Mouse (Mus musculus) midbrain, embryonic 10.5 days (tissue): ENCODE measurements around the gene Lrrc29. TPM values are rescaled to one million over a fixed set of nuclear protein-coding genes. Genes with fewer than 3 reads are reported as not detected.
A peak's percentile ranks its signal among the peaks of the same experiment; 100 is the strongest.

Experiments
- DNase-seq: peaks from one replicate; pipeline ENCODE4 v3.0.0-alpha.2; 2017; ENCODE audit warnings: low spot score
- H3K27ac ChIP-seq: fragments of 300-500 bp; sonication (generic); replicated peaks from 2 replicates; pipeline ENCODE4 v1.5.1; 2016; ENCODE audit warnings: mild to moderate bottlenecking
- H3K27me3 ChIP-seq: fragments of 300-500 bp; sonication (generic); 2 replicates; pipeline ENCODE4 v1.6.1; 2016; ENCODE audit warnings: low read depth, mild to moderate bottlenecking; ENCODE audit not compliant: poor library complexity, severe bottlenecking
- H3K36me3 ChIP-seq: fragments of 300-500 bp; sonication (generic); 2 replicates; pipeline ENCODE4 v1.6.1; 2016; ENCODE audit warnings: mild to moderate bottlenecking, moderate library complexity
- H3K4me1 ChIP-seq: fragments of 300-500 bp; sonication (generic); 2 replicates; pipeline ENCODE4 v1.6.1; 2016
- H3K4me3 ChIP-seq: fragments of 300-500 bp; sonication (generic); 2 replicates; pipeline ENCODE4 v1.5.1; 2016; ENCODE audit warnings: mild to moderate bottlenecking, moderate library complexity
- H3K9me3 ChIP-seq: fragments of 300-500 bp; sonication (generic); replicated peaks from 2 replicates; pipeline ENCODE4 v1.6.1; 2016; ENCODE audit warnings: mild to moderate bottlenecking
- WGBS: fragments of 180-500 bp; shearing (Covaris S2); methylation state at CpG from one replicate; pipeline ENCODE4 v1.1.7; 2016; 5-methylcytosine and 5-hydroxymethylcytosine counted together
- polyA plus RNA-seq: library from polyadenylated mRNA; unstranded; fragments of >200 nt; fragmentation: Nextera tagmentation; extraction: Ambion mirVana; gene quantifications from 2 replicates; pipeline ENCODE4 v1.2.1, GENCODE M21; 2016

The Lrrc29 gene
- 1.2 and 1.7 TPM in 2 replicates for polyA plus RNA-seq

DNA sequence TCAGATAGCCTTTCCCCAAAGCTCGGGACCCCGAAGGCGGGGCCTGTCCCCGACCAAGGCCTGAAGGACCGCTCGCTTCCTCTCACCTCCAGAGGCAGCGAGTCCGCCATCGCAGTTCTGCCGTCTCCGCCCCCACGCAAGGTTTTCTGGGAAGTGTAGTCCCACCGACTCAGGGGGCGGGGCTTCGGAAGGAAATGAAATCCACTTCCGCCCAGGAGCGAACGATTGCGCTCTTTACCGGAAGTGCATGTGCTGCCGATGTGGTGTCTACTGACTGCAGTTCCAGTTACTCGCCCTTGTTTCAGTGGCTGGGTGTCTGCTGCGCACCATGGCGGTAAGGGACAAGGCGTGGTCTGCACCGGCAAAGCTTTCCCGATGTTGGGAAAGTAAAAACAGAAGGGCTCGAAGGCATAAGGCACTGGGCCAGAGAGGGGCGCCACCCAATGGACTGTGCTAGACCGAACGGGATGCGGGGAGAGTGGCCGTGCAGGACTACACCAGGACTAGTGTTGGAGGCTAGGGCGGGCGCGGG, at the start of gene Lrrc29, which contains the start of gene Tmem208:
Gene Lrrc29 (minus strand): TSS at position 138 of the 532 bp plus-strand sequence.
Gene Tmem208 (plus strand): TSS at position 214 of the 532 bp plus-strand sequence.
- Histone ChIP-seq H3K27ac (peak within 1 kb of the TSS; percentile 86), H3K9me3 (no peaks in the 10 kb centered on the region), H3K27me3 (no peaks in the 10 kb centered on the region), H3K4me1 (peaks cover 28% of the 10 kb centered on the region), H3K4me3 (peak within 1 kb of the TSS; percentile 88), H3K36me3 (peaks cover 52% of the 10 kb centered on the region)
- WGBS = under 1% methylated on average over 36 of the region's 36 CpGs
- peak; percentile 97 for DNase-seq

DNA sequence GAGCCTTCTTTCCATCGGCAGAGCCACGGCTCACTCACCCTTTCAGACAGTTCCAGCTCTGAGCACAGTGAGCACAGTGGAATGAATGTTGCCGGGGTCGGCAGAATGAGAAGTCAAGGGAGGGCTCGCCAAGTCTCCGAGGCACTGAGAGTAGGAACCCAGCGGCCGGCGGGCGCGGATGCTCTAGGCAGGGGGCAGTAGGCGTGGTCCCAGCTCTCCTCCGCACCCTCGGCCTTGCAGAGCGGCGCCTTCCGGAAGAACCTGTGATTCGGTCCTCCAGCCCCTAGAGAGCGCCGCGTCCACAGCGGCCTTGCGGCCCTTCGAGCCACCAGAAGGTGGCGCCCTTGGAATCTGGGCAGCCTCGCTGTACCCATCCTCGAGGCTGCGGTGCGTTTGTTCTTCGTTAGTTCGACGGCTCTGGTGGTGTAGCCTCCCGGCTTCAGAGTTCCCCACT, 48.5 kb upstream of the Lrrc29 start:
- Histone ChIP-seq H3K4me1 (peaks cover 15% of the 10 kb centered on the region), H3K27ac (peak overlapping the region; percentile 42; the same call in 1 of the 2 replicates), H3K4me3 (peak overlapping the region; percentile 46), H3K36me3 (no peaks in the 10 kb centered on the region), H3K27me3 (peaks cover 18% of the 10 kb centered on the region; the same call in 1 of the 2 replicates), H3K9me3 (peaks cover 10% of the 10 kb centered on the region; the same call in 1 of the 2 replicates)
- WGBS = 27% methylated on average over 33 of the region's 33 CpGs
- DNase-seq = peak; percentile 49

- no peak within 1 kb of the TSS for H3K27ac ChIP-seq
- WGBS = 62% methylated on average over 2 of the region's 2 CpGs
- no peak for DNase-seq
- H3K4me3 ChIP-seq = peak within 1 kb of the TSS; percentile 46; the same call in 1 of the 2 replicates
- peaks cover 12% of the 10 kb centered on the region for H3K4me1 ChIP-seq
- H3K36me3 ChIP-seq = peaks cover 8% of the 10 kb centered on the region
- H3K27me3 ChIP-seq = peaks cover 18% of the 10 kb centered on the region; the same call in 1 of the 2 replicates
- H3K9me3 ChIP-seq = peaks cover 10% of the 10 kb centered on the region; the same call in 1 of the 2 replicates
These were observed 47.0 kb upstream of the Lrrc29 start, which contains the start of gene Plekhg4 for GRCm38 (mm10) chr8:105373032-105373431. Gene Plekhg4 (plus strand): TSS chr8:105373274.

- no peak overlapping the region for H3K27ac ChIP-seq
These were observed 46.4 kb upstream of the Lrrc29 start for GRCm38 (mm10) chr8:105372473-105372872.

GRCm38 (mm10) chr8:105367107-105367506, 41.0 kb upstream of the Lrrc29 start:
- Histone ChIP-seq H3K27ac (no peak overlapping the region), H3K4me1 (no peaks in the 10 kb centered on the region), H3K36me3 (peaks cover 50% of the 10 kb centered on the region), H3K27me3 (no peaks in the 10 kb centered on the region), H3K4me3 (no peak overlapping the region), H3K9me3 (no peaks in the 10 kb centered on the region)
- 77% methylated on average over 2 of the region's 2 CpGs for WGBS
- DNase-seq = no peak

More at GRCm38 (mm10) chr8:105372473-105372872, 46.4 kb upstream of the Lrrc29 start:
- H3K36me3 ChIP-seq = peaks cover 14% of the 10 kb centered on the region
- no peak overlapping the region for H3K4me3 ChIP-seq
- WGBS = 77% methylated on average over 9 of the region's 9 CpGs
- H3K4me1 ChIP-seq = peaks cover 12% of the 10 kb centered on the region
- DNase-seq = no peak
- H3K27me3 ChIP-seq = peaks cover 18% of the 10 kb centered on the region; the same call in 1 of the 2 replicates
- H3K9me3 ChIP-seq = peaks cover 10% of the 10 kb centered on the region; the same call in 1 of the 2 replicates

DNA sequence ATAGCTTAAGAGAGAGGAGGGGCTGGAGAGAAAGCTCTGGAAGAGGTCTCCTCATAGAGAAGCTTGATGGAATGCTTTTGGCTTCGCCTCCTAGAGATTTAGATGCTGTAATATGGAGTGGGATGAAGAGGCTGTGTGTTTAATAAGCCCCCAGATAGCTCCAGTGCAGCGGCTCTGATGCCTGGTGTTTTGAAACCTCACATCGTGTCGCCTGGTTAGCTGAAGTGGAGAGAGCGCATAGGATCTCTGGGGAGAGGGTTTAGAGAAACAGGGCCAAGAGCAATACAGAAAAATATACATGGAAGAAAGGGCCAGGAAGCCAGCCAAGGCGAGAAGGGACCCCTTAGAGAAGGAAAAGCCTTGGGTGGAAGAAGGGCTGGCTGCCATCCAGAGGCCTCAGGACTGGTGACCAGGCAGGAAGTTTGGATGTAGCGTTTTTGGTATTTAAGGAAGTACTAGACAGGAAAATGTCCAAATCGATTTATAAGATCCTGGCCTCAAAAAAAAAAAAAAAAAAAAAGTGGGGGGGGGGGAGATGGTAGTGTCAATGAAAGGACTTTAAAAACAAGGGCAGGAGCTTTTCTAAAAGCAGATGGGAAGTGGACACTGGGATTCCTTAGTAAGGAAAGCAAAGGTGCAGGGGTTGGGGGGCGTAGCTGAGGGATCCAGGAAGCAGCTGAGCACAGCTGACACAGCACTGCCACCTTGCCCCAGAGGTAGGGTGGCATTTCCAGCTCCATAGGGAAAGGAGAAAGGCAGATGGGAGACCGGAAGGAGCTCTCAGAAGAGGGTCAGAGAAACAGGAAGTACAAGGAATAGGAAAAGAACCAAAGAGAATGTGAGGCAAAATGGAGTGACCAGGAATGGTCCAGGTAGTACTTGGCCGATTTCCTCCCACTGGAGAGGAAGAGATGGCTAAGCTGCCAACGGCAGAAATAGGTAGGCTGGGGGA, 35.9 kb upstream of the Lrrc29 start:
- no peaks in the 10 kb centered on the region for H3K9me3 ChIP-seq
- no peak for DNase-seq
- WGBS = 89% methylated on average over 12 of the region's 12 CpGs

GRCm38 (mm10) chr8:105359646-105360045, 33.6 kb upstream of the Lrrc29 start:
- DNase-seq = no peak
- WGBS = 43% methylated on average over 4 of the region's 4 CpGs

More for the DNA sequence above, 35.9 kb upstream of the Lrrc29 start:
- peaks cover 18% of the 10 kb centered on the region for H3K4me1 ChIP-seq
- H3K27me3 ChIP-seq = peaks cover 8% of the 10 kb centered on the region
- no peak overlapping the region for H3K4me3 ChIP-seq
- no peak overlapping the region for H3K27ac ChIP-seq
- peaks cover 40% of the 10 kb centered on the region for H3K36me3 ChIP-seq

GRCm38 (mm10) chr8:105359208-105359607, 33.1 kb upstream of the Lrrc29 start:
- H3K9me3 ChIP-seq = no peaks in the 10 kb centered on the region
- peaks cover 33% of the 10 kb centered on the region for H3K4me1 ChIP-seq
- H3K27ac ChIP-seq = no peak overlapping the region
- H3K27me3 ChIP-seq = peaks cover 21% of the 10 kb centered on the region
- H3K36me3 ChIP-seq = peaks cover 40% of the 10 kb centered on the region
- no peak overlapping the region for H3K4me3 ChIP-seq
- 71% methylated on average over 15 of the region's 15 CpGs for WGBS
- DNase-seq = no peak

More at GRCm38 (mm10) chr8:105359646-105360045, 33.6 kb upstream of the Lrrc29 start:
- peaks cover 30% of the 10 kb centered on the region for H3K4me1 ChIP-seq
- H3K27ac ChIP-seq = no peak overlapping the region
- H3K9me3 ChIP-seq = no peaks in the 10 kb centered on the region
- H3K27me3 ChIP-seq = peaks cover 21% of the 10 kb centered on the region
- H3K36me3 ChIP-seq = peaks cover 44% of the 10 kb centered on the region
- H3K4me3 ChIP-seq = no peak overlapping the region

- peaks cover 37% of the 10 kb centered on the region for H3K4me1 ChIP-seq
- no peak overlapping the region for H3K4me3 ChIP-seq
- WGBS = 87% methylated on average over 14 of the region's 14 CpGs
- no peaks in the 10 kb centered on the region for H3K9me3 ChIP-seq
- DNase-seq = no peak
- H3K36me3 ChIP-seq = peaks cover 35% of the 10 kb centered on the region
- H3K27ac ChIP-seq = no peak overlapping the region
- peaks cover 27% of the 10 kb centered on the region for H3K27me3 ChIP-seq
These were observed 30.6 kb upstream of the Lrrc29 start for GRCm38 (mm10) chr8:105356681-105357080.

GRCm38 (mm10) chr8:105355179-105356024, 29.3 kb upstream of the Lrrc29 start:
- peaks cover 40% of the 10 kb centered on the region for H3K4me1 ChIP-seq
- peak; percentile 45 for DNase-seq
- peaks cover 35% of the 10 kb centered on the region for H3K36me3 ChIP-seq
- WGBS = 54% methylated on average over 26 of the region's 26 CpGs
- peaks cover 36% of the 10 kb centered on the region for H3K27me3 ChIP-seq
- H3K27ac ChIP-seq = no peak overlapping the region
- H3K4me3 ChIP-seq = no peak overlapping the region
- H3K9me3 ChIP-seq = no peaks in the 10 kb centered on the region

GRCm38 (mm10) chr8:105354549-105354948, 28.5 kb upstream of the Lrrc29 start:
- no peak overlapping the region for H3K27ac ChIP-seq
- H3K4me3 ChIP-seq = no peak overlapping the region
- peaks cover 43% of the 10 kb centered on the region for H3K4me1 ChIP-seq
- no peak for DNase-seq
- H3K27me3 ChIP-seq = peaks cover 44% of the 10 kb centered on the region
- WGBS = 88% methylated on average over 4 of the region's 4 CpGs
- no peaks in the 10 kb centered on the region for H3K9me3 ChIP-seq
- H3K36me3 ChIP-seq = peaks cover 35% of the 10 kb centered on the region
